Mouse (Mus musculus) stomach, postnatal 0 days (tissue): Measurements from ENCODE around the gene Smg1. TPM values are rescaled to one million over a fixed set of nuclear protein-coding genes. Genes with fewer than 3 reads are reported as not detected.

Source experiments
- ATAC-seq: fragments of 200-750 bp; cut with Nextera tagmentation; 2 replicates; pipeline ENCODE4 v1.8.0; 2017; ENCODE audit not compliant: low FRiP score, low TSS enrichment
- DNase-seq: peaks from one replicate; pipeline ENCODE4 v3.0.0-alpha.2; 2016; ENCODE audit warnings: low spot score
- H3K27ac ChIP-seq: fragments of 300-500 bp; sonication (generic); replicated peaks from 2 replicates; pipeline ENCODE4 v1.5.1; 2014; ENCODE audit warnings: mild to moderate bottlenecking, control low read depth
- H3K27me3 ChIP-seq: fragments of 300-500 bp; sonication (generic); 2 replicates; pipeline ENCODE4 v1.6.1; 2014; ENCODE audit warnings: low read length; ENCODE audit not compliant: control insufficient read depth, insufficient read depth
- H3K36me3 ChIP-seq: fragments of 300-500 bp; sonication (generic); 2 replicates; pipeline ENCODE4 v1.6.1; 2014; ENCODE audit warnings: low read length, mixed read lengths; ENCODE audit not compliant: control insufficient read depth, insufficient read depth
- H3K4me1 ChIP-seq: fragments of 300-500 bp; sonication (generic); replicated peaks from 2 replicates; pipeline ENCODE4 v1.6.1; 2014; ENCODE audit warnings: antibody characterized with exemption; ENCODE audit not compliant: control insufficient read depth, insufficient read depth
- H3K4me2 ChIP-seq: fragments of 300-500 bp; sonication (generic); replicated peaks from 2 replicates; pipeline ENCODE4 v1.6.1; 2014; ENCODE audit warnings: low read depth, mild to moderate bottlenecking, control low read depth, moderate library complexity
- H3K4me3 ChIP-seq: fragments of 300-500 bp; sonication (generic); 2 replicates; pipeline ENCODE4 v1.5.1; 2014; ENCODE audit warnings: low read depth, low read length, control low read depth
- H3K9ac ChIP-seq: fragments of 300-500 bp; sonication (generic); 2 replicates; pipeline ENCODE4 v1.6.1; 2014; ENCODE audit warnings: mild to moderate bottlenecking, low read length, control low read depth, mixed read lengths
- H3K9me3 ChIP-seq: fragments of 300-500 bp; sonication (generic); 2 replicates; pipeline ENCODE4 v1.6.1; 2016; ENCODE audit warnings: low read length; ENCODE audit not compliant: control insufficient read depth
- CTCF ChIP-seq: IDR thresholded peaks from 2 replicates; pipeline ENCODE4 v1.5.1; 2016; ENCODE audit warnings: antibody characterized with exemption, low read depth, mild to moderate bottlenecking, moderate library complexity
- EP300 ChIP-seq: optimal IDR thresholded peaks from 2 replicates; pipeline ENCODE3; 2016; ENCODE audit warnings: antibody characterized with exemption
- WGBS: fragments of 180-500 bp; shearing (Covaris S2); extraction: QIAGEN DNeasy Blood & Tissue Kit; methylation state at CpG from one replicate; pipeline ENCODE4 v1.1.7; 2014; 5-methylcytosine and 5-hydroxymethylcytosine counted together
- polyA plus RNA-seq: library from polyadenylated mRNA; unstranded; fragments of >200 nt; fragmentation: Nextera tagmentation; extraction: Ambion mirVana; gene quantifications from 2 replicates; pipeline ENCODE4 v1.2.1, GENCODE M21; 2015

Smg1 gene
- polyA plus RNA-seq, 1 experiment from 2014 or later = 8.5 TPM

- Histone ChIP-seq H3K27me3 (no peaks in the 10 kb centered on the region), H3K4me2 (no peak overlapping the region), H3K27ac (no peak overlapping the region), H3K4me1 (no peaks in the 10 kb centered on the region), H3K36me3 (no peaks in the 10 kb centered on the region), H3K9me3 (no peaks in the 10 kb centered on the region), H3K9ac (no peak overlapping the region), H3K4me3 (no peak overlapping the region)
- no peak for ATAC-seq
- TF ChIP-seq CTCF = no peak
- no peak for TF ChIP-seq EP300
- no peak for DNase-seq
These were observed 10.9 kb downstream of the Smg1 start for GRCm38 (mm10) chr7:118232613-118233012.

GRCm38 (mm10) chr7:118219777-118220176, 23.7 kb downstream of the Smg1 start:
- no peak for ATAC-seq
- WGBS = 95% methylated on average over 2 of the region's 2 CpGs
- H3K9ac ChIP-seq = no peak overlapping the region

GRCm38 (mm10) chr7:118206396-118206795, 37.1 kb downstream of the Smg1 start:
- Histone ChIP-seq H3K36me3 (peaks cover 4% of the 10 kb centered on the region; the same call in 1 of the 2 replicates), H3K4me1 (no peaks in the 10 kb centered on the region), H3K9me3 (no peaks in the 10 kb centered on the region), H3K4me3 (no peak overlapping the region), H3K27me3 (no peaks in the 10 kb centered on the region), H3K4me2 (no peak overlapping the region), H3K27ac (no peak overlapping the region), H3K9ac (no peak overlapping the region)
- ATAC-seq (no peak), DNase-seq (no peak)
- TF ChIP-seq CTCF (no peak), EP300 (no peak)
- 86% methylated on average over 2 of the region's 2 CpGs for WGBS

More at GRCm38 (mm10) chr7:118219777-118220176, 23.7 kb downstream of the Smg1 start:
- Histone ChIP-seq H3K4me3 (no peak overlapping the region), H3K27me3 (no peaks in the 10 kb centered on the region), H3K27ac (no peak overlapping the region), H3K4me1 (no peaks in the 10 kb centered on the region), H3K36me3 (no peaks in the 10 kb centered on the region), H3K4me2 (no peak overlapping the region), H3K9me3 (no peaks in the 10 kb centered on the region)
- no peak for DNase-seq
- TF ChIP-seq CTCF = no peak
- TF ChIP-seq EP300 = no peak

GRCm38 (mm10) chr7:118195756-118196155, 47.7 kb downstream of the Smg1 start:
- Histone ChIP-seq H3K4me3 (no peak overlapping the region), H3K27ac (no peak overlapping the region), H3K4me2 (no peak overlapping the region), H3K4me1 (no peaks in the 10 kb centered on the region), H3K9ac (no peak overlapping the region), H3K27me3 (no peaks in the 10 kb centered on the region), H3K9me3 (no peaks in the 10 kb centered on the region), H3K36me3 (peaks cover 11% of the 10 kb centered on the region)
- no peak for ATAC-seq
- DNase-seq = no peak
- TF ChIP-seq EP300 = no peak
- no peak for TF ChIP-seq CTCF
- WGBS = 82% methylated on average over 4 of the region's 4 CpGs

- ATAC-seq (no peak), DNase-seq (no peak)
- TF ChIP-seq CTCF (no peak), EP300 (no peak)
- H3K4me2 ChIP-seq = no peak overlapping the region
- no peaks in the 10 kb centered on the region for H3K9me3 ChIP-seq
- H3K27ac ChIP-seq = no peak overlapping the region
- H3K4me3 ChIP-seq = no peak overlapping the region
- 90% methylated on average over 4 of the region's 4 CpGs for WGBS
- H3K36me3 ChIP-seq = peaks cover 12% of the 10 kb centered on the region
- no peak overlapping the region for H3K9ac ChIP-seq
- no peaks in the 10 kb centered on the region for H3K27me3 ChIP-seq
- no peaks in the 10 kb centered on the region for H3K4me1 ChIP-seq
These were observed 57.6 kb downstream of the Smg1 start for GRCm38 (mm10) chr7:118185878-118186277.

- ATAC-seq = no peak
These were observed 58.9 kb downstream of the Smg1 start for GRCm38 (mm10) chr7:118184604-118185003.

More at GRCm38 (mm10) chr7:118184604-118185003, 58.9 kb downstream of the Smg1 start:
- DNase-seq = no peak
- 65% methylated on average over 1 of the region's 1 CpGs for WGBS
- H3K9ac ChIP-seq = no peak overlapping the region
- no peaks in the 10 kb centered on the region for H3K27me3 ChIP-seq
- peaks cover 12% of the 10 kb centered on the region for H3K36me3 ChIP-seq
- H3K9me3 ChIP-seq = no peaks in the 10 kb centered on the region
- H3K4me1 ChIP-seq = no peaks in the 10 kb centered on the region
- H3K27ac ChIP-seq = no peak overlapping the region
- no peak overlapping the region for H3K4me3 ChIP-seq
- no peak overlapping the region for H3K4me2 ChIP-seq
- TF ChIP-seq CTCF = no peak
- no peak for TF ChIP-seq EP300
